Mouse (Mus musculus): ENCODE measurements at regions not wholly inside any gene's neighbourhood (a gene's known extent, or its start where the extent isn't known, plus 50 kb on each side); places are given as distances from the start of the nearest gene placed in this dataset.

- TF ChIP-seq GATA1 (IDR thresholded peaks at IDR 0.05; ENCODE audit: low read length) (no peak), TAL1 (IDR thresholded peaks at IDR 0.05; ENCODE audit: low read length) (no peak)
Observed at GRCm38 (mm10) chr10:126349076-126349475, 383.1 kb downstream of the Lrig3 start.

Data from erythroblast, embryonic 14.5 days (primary cell).